Mouse (Mus musculus): ENCODE results near the gene Enox1. TPM values are rescaled to one million over a fixed set of nuclear protein-coding genes. Genes with fewer than 3 reads are reported as not detected.

Gene Enox1
- polyA plus RNA-seq, 1 experiment = 3.1 TPM

GRCm38 (mm10) chr14:77586033-77586432, 429.5 kb downstream of the Enox1 start:
- Histone ChIP-seq H3K79me2 (ENCODE audit: control insufficient read depth, insufficient read depth) (no peaks in the 10 kb centered on the region), H3K4me3 (no peak overlapping the region), H3K4me2 (ENCODE audit: low read depth) (no peak overlapping the region), H3K36me3 (ENCODE audit: control insufficient read depth, insufficient read depth) (no peaks in the 10 kb centered on the region), H3K27me3 (ENCODE audit: control insufficient read depth, insufficient read depth, insufficient read length) (no peaks in the 10 kb centered on the region), H3ac (ENCODE audit: control insufficient read depth, insufficient read length) (no peak overlapping the region)
- TF ChIP-seq REST (IDR thresholded peaks at IDR 0.05; ENCODE audit: insufficient read depth, insufficient read length) = no peak
- TF ChIP-seq POLR2A (IDR thresholded peaks at IDR 0.05; ENCODE audit: insufficient read length, low read depth) = no peak
- no peak for TF ChIP-seq E2F4 (IDR thresholded peaks at IDR 0.05; ENCODE audit: insufficient read depth)
- TF ChIP-seq MAX (IDR thresholded peaks at IDR 0.05; ENCODE audit: low read depth) = no peak
- TF ChIP-seq TCF3 (IDR thresholded peaks at IDR 0.05; ENCODE audit: insufficient read length, low read depth) = no peak
- no peak for TF ChIP-seq MYOD1 (IDR thresholded peaks at IDR 0.05; ENCODE audit: control insufficient read depth in 1 of 3, insufficient read length in 2 of 3, low read depth in 2 of 3)
- no peak for TF ChIP-seq SRF (IDR thresholded peaks at IDR 0.05; ENCODE audit: control insufficient read depth, insufficient read length, low read depth)
- TF ChIP-seq USF1 (IDR thresholded peaks at IDR 0.05; ENCODE audit: low read depth) = no peak
- TF ChIP-seq MYOG (IDR thresholded peaks at IDR 0.05; ENCODE audit: control insufficient read depth in 1 of 3, insufficient read depth in 1 of 3, insufficient read length in 2 of 3, low read depth in 2 of 3) = no peak
- TF ChIP-seq POLR2AphosphoS2 (IDR thresholded peaks at IDR 0.05; ENCODE audit: insufficient read length, low read depth) = no peak

GRCm38 (mm10) chr14:77587182-77587581, 430.6 kb downstream of the Enox1 start:
- Histone ChIP-seq H3K36me3 (ENCODE audit: control insufficient read depth, insufficient read depth) (no peaks in the 10 kb centered on the region), H3K4me3 (no peak overlapping the region), H3K4me2 (ENCODE audit: low read depth) (no peak overlapping the region), H3K79me2 (ENCODE audit: control insufficient read depth, insufficient read depth) (no peaks in the 10 kb centered on the region), H3ac (ENCODE audit: control insufficient read depth, insufficient read length) (no peak overlapping the region), H3K27me3 (ENCODE audit: control insufficient read depth, insufficient read depth, insufficient read length) (no peaks in the 10 kb centered on the region)
- TF ChIP-seq CEBPB (IDR thresholded peaks at IDR 0.05; ENCODE audit: insufficient read depth, poor library complexity, severe bottlenecking) = no peak
- no peak for TF ChIP-seq REST (IDR thresholded peaks at IDR 0.05; ENCODE audit: insufficient read depth, insufficient read length)
- no peak for TF ChIP-seq MYOG (IDR thresholded peaks at IDR 0.05; ENCODE audit: control insufficient read depth in 1 of 3, insufficient read depth in 1 of 3, insufficient read length in 2 of 3, low read depth in 2 of 3)
- TF ChIP-seq SRF (IDR thresholded peaks at IDR 0.05; ENCODE audit: control insufficient read depth, insufficient read length, low read depth) = no peak
- TF ChIP-seq E2F4 (IDR thresholded peaks at IDR 0.05; ENCODE audit: insufficient read depth) = no peak
- TF ChIP-seq USF1 (IDR thresholded peaks at IDR 0.05; ENCODE audit: low read depth) = no peak
- TF ChIP-seq POLR2A (IDR thresholded peaks at IDR 0.05; ENCODE audit: insufficient read length, low read depth) = no peak
- TF ChIP-seq MYOD1 (IDR thresholded peaks at IDR 0.05; ENCODE audit: control insufficient read depth in 1 of 3, insufficient read length in 2 of 3, low read depth in 2 of 3) = no peak
- no peak for TF ChIP-seq POLR2AphosphoS2 (IDR thresholded peaks at IDR 0.05; ENCODE audit: insufficient read length, low read depth)
- TF ChIP-seq MAX (IDR thresholded peaks at IDR 0.05; ENCODE audit: low read depth) = no peak
- no peak for TF ChIP-seq TCF3 (IDR thresholded peaks at IDR 0.05; ENCODE audit: insufficient read length, low read depth)
- no peak for TF ChIP-seq TCF12 (IDR thresholded peaks at IDR 0.05; ENCODE audit: insufficient read depth, poor library complexity, severe bottlenecking)

DNA sequence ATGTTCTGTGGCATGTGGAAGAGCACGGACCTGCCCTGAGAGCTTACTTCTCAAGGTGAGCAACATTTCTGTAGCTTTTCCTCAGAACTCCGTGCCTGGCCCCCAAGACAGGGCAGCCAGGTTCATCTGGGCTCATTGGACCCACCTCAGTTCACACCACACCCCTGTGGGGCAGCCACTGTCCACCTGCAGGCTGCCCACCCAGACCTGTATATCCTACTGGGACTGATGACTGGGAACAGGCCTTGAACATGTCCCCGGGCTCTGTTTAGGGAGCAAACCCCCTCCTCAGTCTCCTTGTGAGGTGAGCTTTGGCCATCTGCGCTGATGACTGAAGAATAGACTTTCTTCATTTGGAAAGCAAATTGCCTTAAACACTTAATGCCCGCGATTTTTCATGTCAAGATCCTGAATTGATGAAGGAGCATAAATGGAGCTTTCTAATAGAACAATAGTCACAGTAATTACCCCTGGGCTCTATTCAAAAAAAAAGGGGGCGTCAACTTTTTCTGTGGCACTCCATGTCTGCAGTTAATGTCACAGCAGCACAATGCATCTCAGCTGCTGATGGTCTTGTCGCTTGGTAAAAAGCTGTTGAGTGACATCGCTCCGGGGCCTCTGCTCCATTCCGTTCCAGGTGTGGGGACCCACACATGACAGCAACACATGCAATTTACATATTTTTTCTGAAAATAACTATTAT, 436.7 kb downstream of the Enox1 start:
- Histone ChIP-seq H3ac (ENCODE audit: control insufficient read depth, insufficient read length) (no peak overlapping the region), H3K4me3 (no peak overlapping the region), H3K4me2 (ENCODE audit: low read depth) (no peak overlapping the region), H3K36me3 (ENCODE audit: control insufficient read depth, insufficient read depth) (no peaks in the 10 kb centered on the region), H3K27me3 (ENCODE audit: control insufficient read depth, insufficient read depth, insufficient read length) (no peaks in the 10 kb centered on the region), H3K79me2 (ENCODE audit: control insufficient read depth, insufficient read depth) (no peaks in the 10 kb centered on the region)
- TF ChIP-seq POLR2A (IDR thresholded peaks at IDR 0.05; ENCODE audit: insufficient read length, low read depth) (no peak), SRF (IDR thresholded peaks at IDR 0.05; ENCODE audit: control insufficient read depth, insufficient read length, low read depth) (no peak), CEBPB (IDR thresholded peaks at IDR 0.05; ENCODE audit: insufficient read depth, poor library complexity, severe bottlenecking) (no peak), MYOD1 (IDR thresholded peaks at IDR 0.05; ENCODE audit: control insufficient read depth in 1 of 3, insufficient read length in 2 of 3, low read depth in 2 of 3) (no peak), USF1 (IDR thresholded peaks at IDR 0.05; ENCODE audit: low read depth) (no peak), E2F4 (IDR thresholded peaks at IDR 0.05; ENCODE audit: insufficient read depth) (no peak), MAX (IDR thresholded peaks at IDR 0.05; ENCODE audit: low read depth) (no peak), REST (IDR thresholded peaks at IDR 0.05; ENCODE audit: insufficient read depth, insufficient read length) (no peak), POLR2AphosphoS2 (IDR thresholded peaks at IDR 0.05; ENCODE audit: insufficient read length, low read depth) (no peak), TCF3 (IDR thresholded peaks at IDR 0.05; ENCODE audit: insufficient read length, low read depth) (no peak), MYOG (IDR thresholded peaks at IDR 0.05; ENCODE audit: control insufficient read depth in 1 of 3, insufficient read depth in 1 of 3, insufficient read length in 2 of 3, low read depth in 2 of 3) (no peak), TCF12 (IDR thresholded peaks at IDR 0.05; ENCODE audit: insufficient read depth, poor library complexity, severe bottlenecking) (no peak)

DNA sequence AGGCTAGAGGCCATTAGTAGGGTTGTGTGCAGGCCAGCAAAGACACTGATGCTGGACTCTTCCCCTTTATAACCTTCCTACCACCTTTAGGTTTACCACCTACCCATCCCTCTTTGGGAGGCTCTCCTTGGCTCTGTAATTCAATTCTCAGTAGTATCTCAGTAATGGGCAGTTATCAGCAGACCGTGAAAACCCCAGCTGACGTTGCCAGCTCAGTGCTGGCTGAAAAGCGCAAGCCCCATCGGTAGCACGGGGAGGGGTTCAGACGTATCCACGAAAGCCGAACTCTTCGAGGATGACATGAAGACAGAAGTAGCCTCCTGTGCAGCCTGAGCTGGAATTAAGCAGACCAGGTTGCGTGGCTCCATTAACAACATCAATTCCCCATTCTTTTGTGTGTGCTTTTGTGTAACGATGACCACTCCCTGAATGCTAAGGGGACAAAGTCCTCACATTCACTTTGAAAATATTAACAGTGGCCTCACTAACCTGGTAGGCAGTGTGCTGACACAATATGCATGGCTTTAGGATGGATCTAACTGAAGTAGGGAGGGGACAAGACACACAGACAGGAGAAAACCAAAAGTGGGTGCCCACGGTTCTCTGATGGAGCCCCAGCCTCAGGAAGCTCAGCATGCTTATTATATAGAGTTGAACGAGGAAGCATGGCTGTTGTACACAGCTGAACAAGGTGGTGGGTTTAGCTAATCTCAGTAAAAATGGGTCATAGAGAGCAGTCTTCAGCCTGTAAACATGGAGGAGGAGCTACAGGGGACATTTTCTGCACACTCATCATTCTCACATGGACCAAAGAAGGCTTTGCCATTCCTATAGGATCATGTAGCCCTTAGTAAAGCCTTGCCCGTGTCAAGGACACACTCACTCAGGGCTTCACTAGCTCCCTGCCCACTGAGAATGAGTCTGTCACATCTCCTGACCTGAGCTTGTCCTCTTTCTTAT, 439.9 kb downstream of the Enox1 start:
- Histone ChIP-seq H3K79me2 (ENCODE audit: control insufficient read depth, insufficient read depth) (no peaks in the 10 kb centered on the region), H3K4me3 (no peak overlapping the region), H3K27me3 (ENCODE audit: control insufficient read depth, insufficient read depth, insufficient read length) (no peaks in the 10 kb centered on the region), H3K36me3 (ENCODE audit: control insufficient read depth, insufficient read depth) (no peaks in the 10 kb centered on the region), H3K4me2 (ENCODE audit: low read depth) (no peak overlapping the region), H3ac (ENCODE audit: control insufficient read depth, insufficient read length) (no peak overlapping the region)
- no peak for TF ChIP-seq USF1 (IDR thresholded peaks at IDR 0.05; ENCODE audit: low read depth)
- no peak for TF ChIP-seq MYOG (IDR thresholded peaks at IDR 0.05; ENCODE audit: control insufficient read depth in 1 of 3, insufficient read depth in 1 of 3, insufficient read length in 2 of 3, low read depth in 2 of 3)
- no peak for TF ChIP-seq E2F4 (IDR thresholded peaks at IDR 0.05; ENCODE audit: insufficient read depth)
- TF ChIP-seq POLR2AphosphoS2 (IDR thresholded peaks at IDR 0.05; ENCODE audit: insufficient read length, low read depth) = no peak
- TF ChIP-seq SRF (IDR thresholded peaks at IDR 0.05; ENCODE audit: control insufficient read depth, insufficient read length, low read depth) = no peak
- TF ChIP-seq REST (IDR thresholded peaks at IDR 0.05; ENCODE audit: insufficient read depth, insufficient read length) = no peak
- no peak for TF ChIP-seq TCF12 (IDR thresholded peaks at IDR 0.05; ENCODE audit: insufficient read depth, poor library complexity, severe bottlenecking)
- TF ChIP-seq MYOD1 (IDR thresholded peaks at IDR 0.05; ENCODE audit: control insufficient read depth in 1 of 3, insufficient read length in 2 of 3, low read depth in 2 of 3) = no peak
- no peak for TF ChIP-seq CEBPB (IDR thresholded peaks at IDR 0.05; ENCODE audit: insufficient read depth, poor library complexity, severe bottlenecking)
- TF ChIP-seq MAX (IDR thresholded peaks at IDR 0.05; ENCODE audit: low read depth) = no peak
- no peak for TF ChIP-seq TCF3 (IDR thresholded peaks at IDR 0.05; ENCODE audit: insufficient read length, low read depth)
- no peak for TF ChIP-seq POLR2A (IDR thresholded peaks at IDR 0.05; ENCODE audit: insufficient read length, low read depth)

All from myocyte (in vitro differentiated cells).